Mouse (Mus musculus): Measurements from ENCODE around the gene Pygo1.

DNA sequence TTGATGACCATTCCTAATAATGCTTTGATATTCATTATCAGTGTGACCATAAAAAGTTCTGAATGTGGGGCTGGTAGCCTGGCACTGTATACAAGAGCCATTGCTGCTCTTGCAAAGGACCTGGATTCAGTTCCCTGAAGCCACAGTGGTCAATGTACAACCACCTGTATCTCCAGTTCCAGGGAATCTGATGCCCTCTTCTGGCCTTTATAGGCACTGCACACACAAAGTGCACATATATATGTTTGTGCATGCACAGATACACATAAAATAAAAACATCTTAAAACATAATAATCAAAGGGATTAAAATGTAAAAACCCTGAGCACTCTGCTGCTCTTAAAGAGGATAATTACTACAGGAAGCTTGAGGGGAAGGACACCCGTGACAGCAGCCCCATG, 21.6 kb downstream of the Pygo1 start:
- TF ChIP-seq POLR2A (IDR thresholded peaks at IDR 0.05; ENCODE audit: control insufficient read depth, low read depth, low read length) (no peak), CTCF (IDR thresholded peaks at IDR 0.05; ENCODE audit: control insufficient read depth, insufficient read depth, insufficient replicate concordance, low read depth, low read length) (no peak)
